Mouse (Mus musculus) c-Kit-negative CD71-positive TER-119-positive erythroid progenitor cells, embryonic 14.5 days (primary cell): ENCODE measurements around the gene Adcyap1r1.

ENCODE experiments used
- DNase-seq: peaks from one replicate; pipeline ENCODE4 v3.0.0-alpha.2; 2013; ENCODE audit warnings: low read depth, low spot score

The Adcyap1r1 gene

DNA sequence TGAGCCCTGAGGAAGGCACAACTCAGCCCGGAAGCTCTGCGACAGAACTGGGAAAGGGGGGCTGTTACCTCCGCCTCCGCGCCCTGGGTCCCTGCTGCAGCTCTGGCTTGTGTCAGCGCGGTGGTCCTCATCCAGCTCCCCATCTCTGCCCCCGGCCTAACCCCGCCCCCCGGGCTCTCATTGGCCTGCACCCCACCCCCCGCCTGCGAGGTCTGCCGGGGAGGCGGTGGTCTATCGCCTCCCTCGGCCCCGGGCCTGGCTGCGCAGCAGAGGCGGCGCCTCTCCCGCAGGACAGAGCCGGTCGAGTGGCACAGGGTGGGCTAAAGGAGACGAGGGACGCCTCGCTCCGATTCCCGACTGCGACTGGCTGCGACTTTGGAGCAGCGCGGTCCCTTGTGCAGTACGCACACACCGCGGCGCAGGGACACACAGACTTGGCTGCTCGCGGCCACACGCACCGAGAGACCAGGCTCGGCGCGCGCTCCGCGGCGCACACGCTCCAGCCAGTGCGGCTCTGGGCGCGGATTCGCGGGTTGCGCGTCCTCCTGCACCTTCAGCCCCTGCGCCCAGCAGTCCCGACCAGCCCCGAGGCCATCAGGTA, at the start of gene Adcyap1r1:
Adcyap1r1 (plus strand) TSS at position 208 of the 601 bp plus-strand sequence.
- DNase-seq: no peak

DNA sequence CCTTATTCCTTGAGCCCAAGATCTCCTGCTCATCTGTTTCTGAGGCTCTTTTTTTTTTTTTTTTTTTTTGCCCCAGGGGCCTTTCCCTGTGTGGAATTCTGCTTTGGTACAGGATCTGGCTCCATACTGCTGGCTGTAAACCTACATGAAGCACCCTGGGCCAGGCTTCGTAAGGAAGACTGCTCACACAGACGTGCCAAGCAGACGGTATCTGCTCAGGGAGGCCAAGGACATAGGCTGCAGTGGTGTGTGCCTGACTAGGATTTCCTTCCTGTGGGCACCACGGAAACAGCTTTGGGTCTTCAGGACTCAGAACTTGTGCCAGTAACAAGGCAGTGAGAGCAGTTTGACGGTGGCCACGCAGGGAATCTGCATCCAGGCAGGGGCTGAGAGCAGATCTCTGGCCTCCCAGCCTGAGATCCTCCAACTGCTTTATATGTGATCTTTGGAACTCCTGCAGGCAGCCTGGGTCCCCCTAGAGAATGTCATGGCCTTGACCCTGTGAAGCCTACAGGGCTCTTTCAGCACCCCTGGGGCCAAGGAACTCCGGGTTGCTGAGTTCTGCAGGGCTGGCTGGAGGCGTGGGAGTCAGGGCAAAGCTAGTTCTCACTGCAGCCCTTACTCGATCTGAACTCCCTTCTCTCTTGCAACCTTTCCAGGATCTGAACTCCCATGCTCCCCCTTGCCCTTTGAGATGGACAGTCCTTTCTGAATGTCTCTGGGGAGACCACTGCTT, 49.6 kb upstream of the Adcyap1r1 start:
- no peak for DNase-seq

DNA sequence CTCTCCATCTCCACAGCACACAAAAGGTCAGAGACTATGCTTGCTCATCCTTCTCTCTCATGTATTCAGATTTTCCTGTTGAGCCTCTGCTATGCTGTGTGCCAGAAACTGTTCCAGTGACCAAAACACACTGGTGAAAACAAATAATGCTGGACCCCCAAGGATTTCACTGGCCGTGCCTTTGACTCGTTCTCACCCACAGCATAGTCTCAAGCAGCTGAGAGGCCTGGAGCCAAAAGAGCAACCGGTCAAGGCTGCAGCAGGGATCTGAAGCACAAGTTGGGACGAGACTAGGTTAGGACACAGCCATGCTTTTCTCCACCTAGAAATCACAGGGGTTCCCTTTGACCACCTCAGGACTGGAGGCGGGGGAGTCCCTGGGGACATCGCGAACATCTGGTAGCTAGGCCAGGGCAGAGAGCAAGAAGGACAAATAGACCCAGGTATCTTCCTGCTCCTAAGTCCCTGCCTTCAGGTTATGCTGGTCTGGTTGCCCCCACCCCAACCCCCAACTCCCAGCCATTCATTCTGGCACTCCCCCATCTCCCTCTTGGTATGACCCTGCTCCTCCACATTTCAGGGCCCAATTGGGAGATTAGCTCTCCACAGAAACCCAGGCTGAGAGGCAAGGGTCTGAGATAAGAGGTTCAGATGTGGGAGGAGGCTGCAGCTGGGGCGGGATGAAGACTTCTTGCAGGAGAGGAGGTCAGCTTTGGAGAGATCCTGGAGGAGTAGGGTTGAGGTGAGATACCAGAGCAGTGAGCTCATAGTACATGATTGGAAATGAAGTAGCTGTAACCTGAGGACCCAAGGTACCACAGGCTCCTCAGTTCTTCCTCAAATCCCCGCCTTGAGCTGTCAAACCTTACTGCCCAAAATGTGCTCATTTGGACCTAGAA, 48.1 kb upstream of the Adcyap1r1 start:
- no peak for DNase-seq

DNA sequence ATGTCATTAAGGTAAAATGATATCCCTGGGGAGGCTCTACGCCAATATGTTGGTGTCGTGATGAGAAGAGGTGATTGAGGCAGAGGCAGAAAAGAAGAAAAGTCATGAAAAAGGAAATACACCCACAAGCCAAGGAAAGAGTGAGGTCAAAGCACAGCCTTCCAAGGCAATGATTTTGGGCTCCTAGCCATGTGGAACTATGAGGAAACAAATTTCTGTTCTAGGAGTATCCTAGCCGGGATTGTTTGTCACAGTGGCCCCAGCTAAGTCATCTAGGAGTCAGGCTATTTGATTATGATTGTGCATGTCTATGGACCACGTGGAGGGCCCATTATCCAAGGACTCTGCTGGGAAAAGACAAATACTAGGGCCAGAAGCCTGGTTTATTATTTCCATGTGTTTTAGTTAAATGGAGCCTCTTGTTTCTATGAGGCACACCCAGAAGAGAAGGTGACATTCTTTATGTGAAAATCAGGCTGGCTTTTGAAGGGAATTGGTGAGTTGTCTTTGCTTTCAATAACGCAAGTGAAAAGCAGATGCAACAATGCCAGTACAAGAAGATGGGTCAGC, 47.3 kb upstream of the Adcyap1r1 start:
- DNase-seq: no peak

DNA sequence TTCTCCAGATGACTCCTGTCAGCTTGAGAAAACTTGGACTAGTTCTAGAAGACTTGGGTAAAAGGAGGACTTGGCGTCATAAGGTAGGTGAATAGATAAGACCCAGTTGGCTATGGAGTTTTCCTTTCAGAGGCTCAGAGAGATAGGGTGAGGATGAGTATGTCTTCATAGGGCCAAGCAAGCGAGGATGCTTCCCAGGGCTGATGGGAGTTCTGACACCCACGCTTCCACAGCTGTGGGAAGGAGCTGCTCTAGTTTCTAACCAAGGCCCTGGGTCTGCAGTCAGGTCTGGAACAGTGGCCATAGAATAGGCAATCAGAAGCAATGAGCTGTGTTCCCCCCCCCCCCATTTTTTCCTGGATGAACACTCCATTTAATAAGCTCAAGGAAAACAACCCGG, 44.4 kb upstream of the Adcyap1r1 start:
- no peak for DNase-seq

DNA sequence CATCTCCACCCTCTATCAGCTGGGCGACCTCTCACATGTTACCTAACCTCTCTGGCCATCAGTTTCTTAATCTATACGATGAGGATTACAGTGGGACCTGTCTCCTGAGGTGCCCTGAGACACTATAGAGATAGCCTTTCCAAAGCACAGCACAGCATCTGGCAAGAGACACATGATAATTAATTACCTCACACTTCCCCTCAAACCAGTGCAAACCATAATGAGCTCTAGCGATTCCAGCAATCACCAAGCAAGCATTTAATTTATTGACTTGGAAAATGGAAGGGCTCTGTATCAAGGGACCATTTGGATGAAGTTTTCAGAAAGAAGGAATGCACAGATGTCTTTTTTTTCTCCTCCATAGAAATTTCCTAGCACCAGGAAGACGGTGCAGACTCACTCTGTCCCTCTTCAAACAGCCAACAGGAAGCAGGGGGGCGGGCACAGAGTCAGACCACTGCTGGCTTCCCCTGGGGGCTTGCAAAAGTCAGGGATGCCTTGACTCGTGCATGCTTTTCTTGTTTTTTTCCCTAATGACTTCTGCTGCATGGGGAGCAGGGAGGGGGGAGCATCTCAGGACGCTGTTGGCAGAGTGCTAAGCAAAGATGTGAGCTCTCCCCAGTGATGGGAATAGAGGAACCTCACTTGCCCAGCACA, 41.5 kb upstream of the Adcyap1r1 start:
- DNase-seq: no peak

DNA sequence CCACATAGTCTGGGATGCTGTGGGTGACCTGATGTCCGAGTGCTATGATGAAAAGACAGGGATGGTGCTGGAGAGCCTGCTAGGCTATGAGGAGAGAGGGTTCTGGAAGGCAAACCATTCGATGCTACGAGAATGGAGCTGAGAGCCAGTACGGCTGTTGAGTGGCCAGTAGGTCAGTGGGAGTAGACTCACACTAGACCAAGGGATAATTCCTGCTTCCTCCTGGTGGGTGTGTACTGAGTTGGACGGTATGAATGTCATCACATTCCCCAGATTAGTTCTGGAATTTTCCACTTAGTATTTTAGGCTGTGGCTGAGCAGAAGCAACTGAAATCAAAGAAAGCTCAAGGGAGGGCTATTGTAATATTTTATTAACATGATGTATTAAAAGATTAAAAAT, 40.8 kb upstream of the Adcyap1r1 start:
- no peak for DNase-seq

DNA sequence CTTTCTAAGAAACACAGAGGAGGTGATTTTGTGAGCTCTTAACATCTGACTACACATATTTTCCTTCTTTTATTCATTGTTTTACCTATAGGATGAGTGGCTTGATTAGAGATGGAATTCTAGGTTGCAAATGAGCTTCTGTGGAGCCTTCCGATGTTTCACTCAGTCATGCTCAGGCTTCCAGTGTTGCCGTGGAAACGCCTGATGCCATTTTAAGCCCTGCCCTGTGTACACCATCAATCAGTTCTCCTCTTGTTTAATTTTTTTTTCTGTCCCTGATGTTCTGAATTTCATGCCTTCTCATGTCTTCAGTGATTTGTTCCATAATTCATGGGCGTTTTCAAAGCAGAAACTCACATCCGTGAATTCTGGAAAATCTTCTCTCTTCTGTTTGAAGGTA, 35.6 kb upstream of the Adcyap1r1 start:
- no peak for DNase-seq

DNA sequence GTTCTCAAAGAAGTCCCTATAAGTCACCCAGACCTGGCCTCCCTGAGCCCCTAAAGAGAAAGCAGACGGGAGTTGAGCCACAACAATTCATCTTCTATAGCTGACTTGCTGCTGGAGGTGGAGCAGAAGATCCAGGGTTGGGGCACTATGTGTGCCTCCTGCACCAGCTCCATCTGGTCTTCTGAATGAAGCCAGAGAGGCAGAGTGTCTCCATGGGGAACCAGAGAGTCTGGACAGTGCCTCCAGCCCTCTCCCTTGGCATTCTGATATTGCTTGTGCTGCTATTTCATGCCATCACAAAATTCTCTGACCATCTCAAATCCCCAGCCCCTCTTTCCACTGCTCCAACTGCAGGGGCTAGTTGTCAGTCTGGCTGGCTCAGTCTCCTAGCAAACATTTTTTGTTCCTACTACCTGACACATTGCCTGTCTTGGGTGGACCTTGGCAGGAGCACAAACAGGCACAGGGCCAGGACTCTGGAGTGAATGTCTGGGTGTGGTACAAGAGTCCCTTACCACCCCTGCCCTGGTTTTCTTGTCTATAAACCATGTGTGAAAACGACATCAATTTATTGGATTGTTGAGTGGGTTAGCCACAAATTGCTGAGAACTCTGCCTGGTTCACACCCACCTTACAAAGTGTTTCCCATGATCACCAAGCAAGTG, 32.9 kb upstream of the Adcyap1r1 start:
- DNase-seq: no peak

DNA sequence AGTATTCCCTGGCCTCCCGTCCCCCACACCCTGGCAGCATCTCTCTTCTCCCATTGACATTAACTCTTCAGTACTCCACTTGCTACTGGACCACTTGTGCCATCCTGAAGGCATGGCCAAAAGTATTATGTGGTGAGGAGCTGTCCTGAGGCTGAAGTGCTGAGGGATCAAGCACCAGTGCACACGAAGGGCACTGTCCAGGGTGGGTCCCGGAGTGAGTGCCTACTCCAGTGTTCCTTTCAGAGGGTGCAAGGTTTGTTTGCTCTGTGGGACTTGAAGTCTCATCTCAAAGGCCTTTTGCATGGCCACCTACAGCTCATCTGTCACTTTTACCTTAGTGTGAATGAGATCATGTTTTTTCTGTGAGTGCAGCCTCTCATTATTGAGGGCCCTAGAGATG, 31.4 kb upstream of the Adcyap1r1 start:
- DNase-seq: no peak

DNA sequence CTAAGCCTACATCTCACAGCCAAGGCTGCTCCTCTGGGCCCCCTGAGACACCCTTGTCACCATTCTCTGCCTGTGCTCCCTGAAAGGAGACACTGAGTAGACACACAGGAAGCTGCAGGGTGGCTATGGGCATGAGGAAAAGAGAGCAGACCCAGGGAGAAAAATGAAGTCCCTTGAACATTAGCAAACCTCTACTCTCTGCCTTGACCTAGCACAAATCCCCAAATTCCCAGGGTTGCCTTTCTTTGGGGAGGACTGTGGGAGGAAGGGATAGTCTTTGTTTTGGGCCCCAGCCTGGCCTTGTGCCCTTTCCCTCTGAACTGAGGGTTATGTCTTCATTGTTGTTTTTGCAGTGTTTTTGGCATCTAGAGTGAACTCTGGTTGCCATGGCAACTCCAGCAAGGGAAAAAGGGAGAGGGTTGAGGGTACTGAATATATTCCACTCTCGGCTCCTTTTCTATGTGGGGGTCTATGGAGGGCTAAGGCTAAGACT, 30.9 kb upstream of the Adcyap1r1 start:
- no peak for DNase-seq

DNA sequence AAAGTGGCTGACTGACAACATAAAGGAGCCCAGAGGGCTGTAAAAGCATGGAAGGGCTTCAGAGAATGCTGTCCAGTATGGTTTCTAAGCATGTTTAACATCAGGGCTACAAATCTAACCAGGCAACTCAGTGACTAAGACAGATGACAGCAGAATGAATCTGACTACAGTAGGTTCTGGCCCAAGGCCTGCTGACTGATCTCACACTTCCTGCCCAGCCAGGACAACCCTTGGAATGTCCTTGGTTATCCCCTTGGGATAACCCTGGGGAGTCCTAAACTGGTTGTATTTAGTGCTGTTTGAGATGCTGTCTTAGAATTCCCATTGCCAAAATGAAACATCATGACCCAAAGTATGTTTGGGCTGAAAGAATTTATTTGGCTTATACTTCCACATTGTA, 19.7 kb upstream of the Adcyap1r1 start:
- no peak for DNase-seq

DNA sequence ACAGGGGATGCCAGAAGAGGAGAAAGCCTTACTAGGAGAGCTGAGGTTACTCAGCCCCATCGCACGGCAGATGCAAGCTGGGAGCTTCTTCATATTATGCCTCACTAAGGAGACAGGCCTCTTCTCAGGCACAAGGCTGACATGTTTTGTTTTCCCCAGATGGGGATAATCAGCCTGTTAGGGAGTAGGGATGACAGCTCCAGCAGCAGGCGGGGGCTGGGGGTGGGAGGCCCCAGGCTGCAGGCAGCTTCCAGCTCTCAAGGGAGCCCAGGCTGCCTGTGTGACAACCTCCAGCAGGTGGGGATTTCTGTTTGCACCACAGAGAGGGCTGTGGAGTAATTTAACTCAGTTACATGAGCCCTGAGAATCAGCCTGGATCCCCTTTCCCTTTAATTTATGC, 17.4 kb upstream of the Adcyap1r1 start:
- DNase-seq: no peak

DNA sequence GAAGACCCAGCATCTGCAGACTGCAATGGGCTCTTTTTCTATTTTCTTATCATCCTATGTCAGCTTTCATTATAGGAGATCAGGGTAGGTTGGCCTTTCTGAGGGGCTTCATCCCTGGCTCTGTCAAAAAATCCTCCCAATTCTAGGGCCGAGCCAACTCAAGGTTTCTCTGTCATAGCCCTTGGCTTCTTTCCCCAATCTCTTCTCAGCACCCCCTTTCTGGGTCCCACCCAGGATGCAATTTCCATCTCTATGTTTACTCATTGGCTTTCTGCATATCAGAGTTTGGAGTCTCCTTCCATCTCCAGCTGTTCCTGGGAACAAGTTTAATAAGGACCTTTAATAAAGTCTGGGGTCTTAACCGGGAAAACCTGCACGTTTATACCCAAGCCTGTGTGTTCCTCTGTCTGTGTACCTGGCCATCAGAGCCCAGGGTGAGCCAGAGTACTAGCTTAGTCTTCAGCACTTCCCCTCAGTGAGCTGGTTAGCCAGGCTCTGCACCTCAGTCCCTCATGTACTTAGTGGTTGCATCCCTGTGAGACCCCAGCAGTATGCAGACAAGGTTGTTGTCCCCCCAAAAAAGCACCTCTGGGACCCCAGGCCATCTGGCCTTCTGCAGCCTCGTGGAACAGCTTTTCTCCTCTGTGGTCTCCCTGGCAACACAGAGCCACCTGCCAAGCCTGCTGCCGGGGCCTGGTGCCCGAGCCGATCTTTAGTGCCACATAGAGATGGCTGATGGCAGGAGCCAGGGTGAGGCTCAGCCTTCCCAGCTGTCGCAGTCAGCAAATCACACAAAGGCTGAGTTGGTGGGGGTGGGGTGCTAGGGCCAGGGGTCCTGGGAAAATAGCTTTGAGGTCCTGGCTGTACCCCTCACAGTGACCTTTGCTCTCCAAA, 16.3 kb upstream of the Adcyap1r1 start:
- no peak for DNase-seq

DNA sequence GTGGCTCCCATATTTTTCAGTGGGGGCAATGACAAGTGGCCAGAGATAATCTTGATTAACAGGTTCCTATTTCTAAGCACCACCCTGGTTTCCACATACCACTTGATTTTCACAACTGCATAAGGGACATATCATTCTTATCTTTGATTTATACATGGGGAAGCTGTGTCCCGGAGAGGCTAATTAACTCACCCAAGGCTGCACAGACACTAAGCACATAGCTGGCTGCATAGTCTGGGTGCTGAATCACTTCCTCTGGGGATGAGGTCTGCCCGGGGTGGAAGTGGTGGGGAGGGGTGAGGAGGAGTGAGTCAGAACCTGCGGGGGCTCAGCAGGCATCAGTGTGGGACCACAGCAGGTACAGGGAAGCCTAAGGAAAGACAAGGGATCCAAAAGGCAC, 13.9 kb upstream of the Adcyap1r1 start:
- DNase-seq: no peak

DNA sequence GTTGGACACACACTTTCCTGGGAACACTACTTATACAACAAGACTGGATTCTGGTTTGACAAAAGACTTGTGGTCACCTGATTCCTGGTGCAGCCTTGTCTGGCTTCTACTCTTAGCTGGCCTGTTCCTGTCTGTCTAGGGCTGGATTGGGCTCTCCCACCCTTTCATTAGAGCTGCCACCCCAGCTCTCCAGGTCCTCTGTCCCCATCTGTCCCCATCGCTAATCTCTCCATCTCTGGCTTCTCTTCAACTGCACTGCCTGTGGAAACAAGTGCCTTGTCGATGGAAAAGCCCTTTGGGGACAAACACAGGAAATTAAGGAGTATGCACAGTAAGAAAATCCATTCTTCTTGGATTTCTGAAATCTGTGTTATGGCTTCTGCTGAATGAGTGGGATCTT, 12.9 kb upstream of the Adcyap1r1 start:
- DNase-seq: no peak

DNA sequence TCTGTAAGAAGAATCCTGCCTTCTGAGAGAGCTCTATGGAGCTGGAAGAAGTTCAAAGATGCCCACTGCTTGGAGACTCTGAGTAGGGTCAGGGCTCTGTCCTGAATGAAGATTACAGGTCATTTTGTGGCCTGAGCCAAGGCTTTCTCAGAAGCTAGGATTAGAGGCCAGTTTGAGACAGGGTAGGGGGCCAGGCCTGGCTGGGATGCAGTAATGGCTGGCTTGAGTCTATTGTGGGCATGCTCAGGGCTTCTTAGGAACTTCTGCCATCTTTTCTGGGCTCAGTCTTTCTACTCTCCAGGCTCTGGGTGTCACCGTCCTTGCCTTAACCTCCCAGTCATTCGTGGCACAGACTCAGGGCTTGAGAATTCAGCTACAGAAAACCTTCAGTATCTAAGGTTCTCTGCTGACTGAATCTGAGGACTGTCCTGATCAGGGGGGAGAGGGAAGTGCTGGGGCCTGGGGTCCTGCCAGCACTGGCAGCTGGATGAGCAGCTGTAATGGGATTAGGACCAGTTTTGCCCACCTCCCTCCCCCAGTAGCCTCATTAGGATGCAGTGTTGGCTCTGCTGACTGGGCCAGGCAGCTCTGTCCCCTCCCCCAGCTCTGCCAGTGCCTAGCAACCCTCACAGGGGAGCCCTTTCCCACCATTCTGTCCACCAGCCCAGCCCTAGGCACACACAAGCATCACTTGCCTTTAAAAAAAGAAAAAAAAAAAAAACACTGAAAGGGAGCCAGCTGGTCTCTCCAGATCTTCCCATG, 7.7 kb upstream of the Adcyap1r1 start:
- no peak for DNase-seq

DNA sequence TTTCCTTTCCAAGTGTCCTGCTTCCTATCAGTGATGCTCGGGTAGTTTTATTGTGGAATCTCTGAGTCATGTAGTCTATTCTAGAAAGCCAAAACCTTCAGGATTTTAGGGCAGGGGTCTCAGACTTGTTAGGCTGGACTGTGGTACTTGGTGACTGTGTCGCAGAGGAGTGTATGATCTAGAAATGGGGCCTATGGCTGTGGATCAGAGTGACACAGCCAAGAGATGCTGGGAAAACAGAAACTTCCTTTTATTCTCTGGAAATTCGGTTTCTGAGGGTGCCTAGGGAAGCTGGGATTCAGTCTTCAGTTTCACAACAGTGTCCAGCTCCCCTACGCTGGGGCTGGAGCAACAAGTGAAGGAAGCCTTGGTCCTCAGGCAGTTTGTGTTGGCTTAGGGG, 7.1 kb upstream of the Adcyap1r1 start:
- DNase-seq: no peak

DNA sequence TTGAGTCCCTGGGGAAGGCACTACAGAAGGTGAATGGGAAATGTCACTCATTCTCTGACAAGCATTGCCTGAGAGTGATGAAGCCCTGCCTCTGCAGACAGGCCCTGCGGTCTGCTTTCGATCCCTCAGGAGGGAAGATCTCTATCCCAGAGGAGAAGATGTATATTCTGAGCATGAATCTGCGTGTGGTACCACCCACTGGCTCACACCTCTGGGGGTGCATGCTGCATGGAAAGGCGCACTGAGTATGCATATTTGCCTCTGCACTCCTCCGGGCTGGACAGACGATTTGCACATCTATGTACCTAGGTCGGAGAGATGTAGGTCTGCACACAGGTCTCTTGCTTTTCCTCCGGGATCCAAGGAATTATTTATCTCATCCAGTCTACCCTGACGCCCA, 3.6 kb upstream of the Adcyap1r1 start:
- DNase-seq: no peak
